Mouse (Mus musculus) hindlimb bud, embryonic 11.5 days (tissue): Measurements from ENCODE around the gene Olfr1389.
"Not testable (repeated sequence)": the region's sequence is repeated elsewhere in the genome, so short reads cannot be mapped to it uniquely, and the experiment has no call there.

Experiments used
- DNase-seq: peaks from one replicate; pipeline ENCODE4 v3.0.0-alpha.2; 2012; ENCODE audit warnings: low read depth, low spot score; ENCODE audit errors: extremely low spot score

The Olfr1389 gene

DNA sequence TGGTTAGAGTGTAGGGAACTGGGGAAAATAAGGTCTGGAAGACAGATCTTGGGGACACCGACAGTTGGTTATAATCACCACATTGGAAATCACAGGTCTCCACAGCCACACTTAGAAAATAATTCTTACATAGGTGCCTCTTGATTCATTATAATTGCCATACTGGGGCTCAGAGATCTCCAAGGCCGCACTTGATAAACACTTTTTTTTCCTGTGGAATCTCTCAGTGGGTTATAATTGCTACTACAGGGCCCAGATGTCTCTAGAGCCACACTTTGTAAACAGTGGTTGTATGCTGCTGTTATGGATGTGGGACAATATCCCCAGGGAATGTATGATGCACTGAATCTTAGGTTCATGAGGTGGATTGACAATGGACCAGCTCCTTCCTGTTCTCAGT, at the start of gene Olfr1389:
Gene Olfr1389, plus strand, starts transcription at position 301 of the 400 bp plus-strand sequence.
- DNase-seq: no peak

DNA sequence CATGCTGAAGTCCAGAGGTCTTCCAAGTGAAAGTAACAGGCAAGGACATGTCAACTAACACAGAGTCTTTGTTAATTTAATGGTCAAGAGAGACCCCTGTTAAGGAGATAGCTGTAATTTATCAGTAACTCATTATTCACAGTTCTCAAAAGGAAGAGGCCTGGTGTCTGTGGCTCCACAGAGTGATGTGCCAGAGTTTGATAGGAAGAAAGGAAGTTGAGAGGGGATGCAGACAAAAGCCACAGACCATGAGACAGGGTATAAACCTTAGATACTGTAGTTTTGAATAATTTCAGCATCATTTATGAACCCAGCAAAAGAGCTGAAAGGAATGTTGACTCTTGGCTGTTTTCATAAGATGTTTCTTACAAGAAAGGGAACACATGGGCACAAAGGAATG, 39.7 kb upstream of the Olfr1389 start:
- DNase-seq: no peak

DNA sequence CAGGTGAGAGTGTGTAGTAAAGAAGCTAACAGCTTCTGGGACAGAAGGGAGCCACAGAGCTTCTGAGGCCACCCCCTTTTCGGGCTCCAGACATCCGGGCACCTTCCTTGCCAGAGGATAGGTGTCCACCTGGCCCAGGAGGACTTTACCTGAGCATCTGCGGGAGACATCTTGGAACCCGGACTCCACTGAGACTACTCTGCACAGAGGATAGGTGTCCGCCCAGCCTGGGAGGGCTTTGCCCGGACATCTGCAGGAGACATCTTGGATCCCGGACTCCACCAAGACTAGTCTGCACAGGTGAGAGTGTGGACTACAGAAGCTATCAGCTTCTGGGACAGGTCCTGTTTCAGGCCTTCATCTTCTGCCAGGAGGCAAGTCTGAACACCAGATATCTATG, 36.7 kb upstream of the Olfr1389 start:
- not testable (repeated sequence) for DNase-seq

DNA sequence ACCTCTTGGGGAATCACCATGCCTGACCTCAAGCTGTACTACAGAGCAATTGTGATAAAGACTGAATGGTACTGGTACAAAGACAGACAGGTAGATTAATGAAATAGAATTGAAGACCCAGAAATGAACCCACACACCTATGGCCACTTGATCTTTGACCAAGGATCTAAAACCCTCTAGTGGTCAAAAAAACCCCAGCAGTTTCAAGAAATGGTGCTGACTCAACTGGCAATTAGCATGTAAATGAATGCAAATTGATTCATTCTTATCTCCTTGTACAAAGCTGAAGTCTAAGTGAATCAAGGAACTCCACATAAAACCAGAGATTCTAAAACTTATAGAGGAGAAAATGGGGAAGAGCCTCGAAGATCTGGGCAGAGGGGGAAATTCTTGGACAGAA, 30.2 kb upstream of the Olfr1389 start:
- not testable (repeated sequence) for DNase-seq

DNA sequence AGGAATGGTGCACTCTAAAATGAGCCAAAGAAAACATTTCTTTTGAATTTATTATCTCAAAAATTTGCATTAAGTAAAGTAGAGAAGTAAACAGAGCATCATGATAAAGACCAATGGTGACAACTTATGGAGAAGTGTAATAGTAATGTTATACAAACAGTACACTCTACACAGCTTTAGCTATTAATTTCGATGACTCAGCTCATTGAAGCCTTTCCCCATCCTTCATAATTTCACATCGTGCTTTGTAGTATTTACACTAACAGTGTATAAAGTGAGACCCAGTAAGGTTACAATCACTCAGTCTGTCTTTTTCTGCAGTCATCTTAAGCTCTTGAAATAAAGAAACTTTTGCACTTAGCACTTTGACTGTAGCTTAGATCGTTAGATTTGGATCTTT, 16.1 kb upstream of the Olfr1389 start:
- DNase-seq: no peak

DNA sequence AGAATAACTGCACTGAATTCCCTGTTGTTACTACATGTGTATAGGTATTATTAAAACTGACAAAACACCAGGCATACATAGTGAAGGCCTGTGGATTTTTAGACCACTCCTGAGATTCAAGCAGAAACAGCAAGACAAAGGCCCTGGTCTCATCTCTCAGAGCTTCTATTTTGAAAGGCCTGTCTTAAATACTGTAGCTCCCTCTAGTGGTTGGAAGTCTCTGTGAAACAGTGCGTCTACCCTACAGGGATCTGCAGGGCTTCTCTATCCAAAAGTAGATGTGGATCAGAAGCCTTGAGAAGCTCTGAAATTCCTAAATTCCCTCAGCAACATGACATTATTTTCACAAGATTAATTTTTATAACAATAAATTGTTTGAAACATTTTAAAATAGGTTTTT, 12.3 kb upstream of the Olfr1389 start:
- DNase-seq: no peak

DNA sequence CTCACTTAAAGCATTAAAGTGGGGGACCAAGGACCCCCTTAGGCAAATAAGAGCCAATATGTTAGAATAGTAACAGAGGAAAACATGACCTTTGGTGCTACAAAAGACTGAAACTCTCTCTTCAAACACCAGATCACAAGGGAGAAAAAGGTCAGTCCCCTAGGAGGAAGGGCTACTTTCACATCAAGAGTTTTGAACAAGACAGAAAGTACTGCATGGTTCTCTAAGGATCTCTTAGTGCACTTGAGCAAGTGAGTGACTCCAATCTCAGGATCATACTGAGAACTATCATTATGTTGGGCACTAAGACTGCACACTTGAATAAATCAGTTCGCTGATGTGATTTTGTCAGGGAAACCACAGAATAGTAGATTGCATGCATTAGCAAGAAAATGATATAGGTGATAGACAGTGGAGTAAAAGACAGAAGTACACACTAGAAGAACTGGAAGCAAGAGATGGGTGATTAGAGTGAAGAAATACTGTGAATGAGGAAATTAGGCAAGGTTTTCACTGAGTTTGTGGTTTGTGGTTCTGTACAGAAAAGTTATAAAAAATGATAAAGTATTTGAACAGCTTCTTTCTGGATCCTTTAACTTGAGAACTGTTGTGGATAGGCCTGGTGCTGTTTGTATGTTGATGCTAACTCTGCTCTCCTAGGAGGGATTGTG, 2.5 kb downstream of the Olfr1389 start:
- no peak for DNase-seq

DNA sequence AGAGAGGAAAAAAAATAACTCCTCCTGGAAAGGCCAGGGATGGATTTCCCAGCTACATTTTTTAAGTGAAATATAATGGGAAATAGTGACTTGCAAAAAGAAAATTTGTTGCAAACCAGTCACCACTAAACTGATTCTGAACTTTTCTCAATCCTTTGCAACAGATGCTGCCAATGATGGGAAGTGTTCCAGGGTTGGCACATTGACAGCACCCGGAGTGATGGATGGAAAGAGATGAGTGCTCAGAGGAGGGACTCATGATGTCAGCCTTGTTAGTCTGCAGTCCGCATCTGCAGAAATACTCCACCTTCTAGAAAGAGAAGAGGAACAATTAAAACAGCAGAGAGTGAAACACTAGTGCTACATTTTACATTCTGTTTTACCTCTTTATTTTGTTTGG, 6.8 kb downstream of the Olfr1389 start:
- DNase-seq: no peak

DNA sequence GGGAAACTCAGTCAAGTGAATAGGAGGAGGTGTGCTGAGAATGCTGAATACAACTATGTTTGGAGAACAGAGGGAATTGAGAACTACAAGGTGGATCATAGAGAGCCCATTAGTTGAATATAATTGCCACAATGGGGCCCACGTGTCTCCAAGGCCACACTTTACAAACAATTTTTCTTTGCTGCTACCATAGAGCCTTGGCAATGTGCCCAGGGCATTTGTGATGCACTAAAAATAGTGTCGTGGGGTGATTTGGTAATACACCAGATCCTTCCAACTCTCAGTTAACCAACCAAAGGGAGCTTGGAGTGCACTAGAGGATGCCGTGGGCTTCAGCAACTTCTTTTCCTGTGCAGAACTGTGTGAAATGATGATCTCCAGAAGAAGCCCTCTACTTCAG, 13.5 kb downstream of the Olfr1389 start, which contains the start of gene Olfr1388:
Gene Olfr1388, plus strand, starts transcription at position 214 of the 400 bp plus-strand sequence.
- no peak for DNase-seq

DNA sequence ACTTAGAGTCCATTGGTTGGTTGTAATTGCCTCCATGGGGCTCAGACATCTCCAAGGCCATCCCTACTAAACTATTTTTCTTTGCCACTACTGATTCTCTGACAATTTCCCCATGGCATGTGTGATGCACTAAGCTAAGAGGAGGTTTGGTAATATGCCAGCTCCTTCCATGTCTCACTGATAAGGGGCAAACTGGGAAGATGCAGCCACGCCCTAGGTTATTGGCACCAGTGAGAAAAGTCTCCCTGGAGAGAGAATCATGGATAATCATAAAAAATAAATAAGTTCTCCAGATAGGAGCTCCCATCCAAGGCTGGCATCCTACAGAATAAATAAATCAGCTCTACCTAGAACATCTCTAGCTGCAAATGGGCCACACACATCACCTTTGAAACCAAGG, 32.2 kb downstream of the Olfr1389 start, which contains the start of gene Olfr1387:
Gene Olfr1387, plus strand, starts transcription at position 301 of the 400 bp plus-strand sequence.
- DNase-seq: no peak

DNA sequence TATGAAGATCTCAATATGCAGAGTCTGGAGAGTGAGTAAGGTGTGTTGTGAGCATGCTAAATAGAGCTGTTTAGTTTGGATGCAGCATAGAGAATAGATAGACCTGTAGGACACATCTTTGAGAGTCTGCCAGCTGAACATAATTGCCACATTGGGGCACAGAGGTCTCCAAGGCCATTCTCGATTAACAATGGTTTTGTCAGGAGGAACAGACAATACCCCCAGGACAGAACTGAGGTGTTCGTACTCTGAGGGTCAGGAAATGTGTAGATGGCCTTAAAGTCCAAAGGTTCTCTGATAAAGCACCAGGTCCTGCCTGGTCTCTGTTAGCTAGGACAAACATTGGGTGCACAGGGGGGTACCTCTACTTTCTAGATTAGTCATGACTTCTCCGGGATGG, 41.9 kb downstream of the Olfr1389 start, which contains the start of gene Olfr1386:
Gene Olfr1386, plus strand, starts transcription at position 301 of the 400 bp plus-strand sequence.
- not testable (repeated sequence) for DNase-seq
